Mouse (Mus musculus): ENCODE measurements around the gene Spata31d1a. TPM values are rescaled to one million over a fixed set of nuclear protein-coding genes. Genes with fewer than 3 reads are reported as not detected.

The Spata31d1a gene
- total RNA-seq, 1 experiment = 2.2 TPM

- H3K9ac ChIP-seq (ENCODE audit: insufficient read depth, low read depth, low read length, poor library complexity, severe bottlenecking) = no peak overlapping the region
- H3K4me3 ChIP-seq (ENCODE audit: insufficient read depth in 1 of 2, low read depth in 1 of 2, low read length in 2 of 2, poor library complexity in 1 of 2, severe bottlenecking in 1 of 2) = no peak overlapping the region
- no peak for DNase-seq (ENCODE audit: low read depth, low spot score)
- H3K36me3 ChIP-seq (ENCODE audit: control insufficient read depth, insufficient read depth, low read length, poor library complexity, severe bottlenecking) = peaks cover 25% of the 10 kb centered on the region
- in situ Hi-C loops (cut with MboI; ENCODE audit: low sequenced_read_pairs in 2 of 2, unreplicated experiment in 2 of 2) = no loop called here
- no peaks in the 10 kb centered on the region for H3K9me3 ChIP-seq (ENCODE audit: control insufficient read depth, insufficient read depth, low read depth, low read length)
- no peak for TF ChIP-seq CHD2 (IDR thresholded peaks at IDR 0.05; ENCODE audit: low read depth, low read length)
- TF ChIP-seq HCFC1 (IDR thresholded peaks at IDR 0.05; ENCODE audit: borderline replicate concordance, insufficient read depth, low read length) = no peak
- no peak for TF ChIP-seq MAFK (IDR thresholded peaks at IDR 0.05; ENCODE audit: insufficient read depth, low read depth, low read length)
- TF ChIP-seq ZC3H11A (IDR thresholded peaks at IDR 0.05; ENCODE audit: borderline replicate concordance, low read depth, low read length) = no peak
- TF ChIP-seq ZNF384 (IDR thresholded peaks at IDR 0.05; ENCODE audit: low read depth, low read length) = no peak
- H3K4me1 ChIP-seq (ENCODE audit: control insufficient read depth in 2 of 2, insufficient read depth in 2 of 2, low read length in 2 of 2, poor library complexity in 1 of 2) = peaks cover 12 to 28% of the 10 kb centered on the region in 2 experiments
- H3K27ac ChIP-seq (ENCODE audit: insufficient read depth, low read depth, low read length, poor library complexity, severe bottlenecking) = no peak overlapping the region
Observed at GRCm38 (mm10) chr13:59663939-59664712, 46.0 kb downstream of the Spata31d1a start.

GRCm38 (mm10) chr13:59661966-59662365 lies 48.2 kb downstream of the Spata31d1a start:
- H3K36me3 ChIP-seq (ENCODE audit: control insufficient read depth, insufficient read depth, low read length, poor library complexity, severe bottlenecking) = peaks cover 25% of the 10 kb centered on the region
- TF ChIP-seq CHD2 (IDR thresholded peaks at IDR 0.05; ENCODE audit: low read depth, low read length) (no peak), HCFC1 (IDR thresholded peaks at IDR 0.05; ENCODE audit: borderline replicate concordance, insufficient read depth, low read length) (0 out of 2 replicates have a peak, but pooled peaks have one; percentile 27)
- peaks cover 19 to 31% of the 10 kb centered on the region in 2 experiments for H3K4me1 ChIP-seq (ENCODE audit: control insufficient read depth in 2 of 2, insufficient read depth in 2 of 2, low read length in 2 of 2, poor library complexity in 1 of 2)
- H3K27ac ChIP-seq (ENCODE audit: insufficient read depth, low read depth, low read length, poor library complexity, severe bottlenecking) = peak overlapping the region; percentile 27; the same call in 1 of the 2 replicates
- no peaks in the 10 kb centered on the region for H3K9me3 ChIP-seq (ENCODE audit: control insufficient read depth, insufficient read depth, low read depth, low read length)
- in situ Hi-C loops (cut with MboI; ENCODE audit: low sequenced_read_pairs in 2 of 2, unreplicated experiment in 2 of 2) = no loop called here
- DNase-seq (ENCODE audit: low read depth, low spot score) = no peak
- H3K4me3 ChIP-seq (ENCODE audit: insufficient read depth in 1 of 2, low read depth in 1 of 2, low read length in 2 of 2, poor library complexity in 1 of 2, severe bottlenecking in 1 of 2) = peak overlapping the region in 1 of 2 experiments; percentile 3; a peak in 2 of 4 replicates
- peak overlapping the region; percentile 25; the same call in 1 of the 2 replicates for H3K9ac ChIP-seq (ENCODE audit: insufficient read depth, low read depth, low read length, poor library complexity, severe bottlenecking)

GRCm38 (mm10) chr13:59661387-59661786 lies 48.7 kb downstream of the Spata31d1a start:
- Histone ChIP-seq H3K36me3 (ENCODE audit: control insufficient read depth, insufficient read depth, low read length, poor library complexity, severe bottlenecking) (peaks cover 25% of the 10 kb centered on the region), H3K9me3 (ENCODE audit: control insufficient read depth, insufficient read depth, low read depth, low read length) (no peaks in the 10 kb centered on the region), H3K4me3 (ENCODE audit: insufficient read depth in 1 of 2, low read depth in 1 of 2, low read length in 2 of 2, poor library complexity in 1 of 2, severe bottlenecking in 1 of 2) (peak overlapping the region in 1 of 2 experiments; percentile 3; a peak in 2 of 4 replicates), H3K27ac (ENCODE audit: insufficient read depth, low read depth, low read length, poor library complexity, severe bottlenecking) (peak overlapping the region; percentile 27; the same call in 1 of the 2 replicates), H3K4me1 (ENCODE audit: control insufficient read depth in 2 of 2, insufficient read depth in 2 of 2, low read length in 2 of 2, poor library complexity in 1 of 2) (peaks cover 22 to 33% of the 10 kb centered on the region in 2 experiments), H3K9ac (ENCODE audit: insufficient read depth, low read depth, low read length, poor library complexity, severe bottlenecking) (peak overlapping the region; percentile 25; the same call in 1 of the 2 replicates)
- DNase-seq (ENCODE audit: low read depth, low spot score) = no peak
- in situ Hi-C loops (cut with MboI; ENCODE audit: low sequenced_read_pairs in 2 of 2, unreplicated experiment in 2 of 2) = no loop called here
- TF ChIP-seq MAFK (IDR thresholded peaks at IDR 0.05; ENCODE audit: insufficient read depth, low read depth, low read length) (no peak), HCFC1 (IDR thresholded peaks at IDR 0.05; ENCODE audit: borderline replicate concordance, insufficient read depth, low read length) (no peak), ZNF384 (IDR thresholded peaks at IDR 0.05; ENCODE audit: low read depth, low read length) (no peak), ZC3H11A (IDR thresholded peaks at IDR 0.05; ENCODE audit: borderline replicate concordance, low read depth, low read length) (no peak), CHD2 (IDR thresholded peaks at IDR 0.05; ENCODE audit: low read depth, low read length) (no peak)

DNA sequence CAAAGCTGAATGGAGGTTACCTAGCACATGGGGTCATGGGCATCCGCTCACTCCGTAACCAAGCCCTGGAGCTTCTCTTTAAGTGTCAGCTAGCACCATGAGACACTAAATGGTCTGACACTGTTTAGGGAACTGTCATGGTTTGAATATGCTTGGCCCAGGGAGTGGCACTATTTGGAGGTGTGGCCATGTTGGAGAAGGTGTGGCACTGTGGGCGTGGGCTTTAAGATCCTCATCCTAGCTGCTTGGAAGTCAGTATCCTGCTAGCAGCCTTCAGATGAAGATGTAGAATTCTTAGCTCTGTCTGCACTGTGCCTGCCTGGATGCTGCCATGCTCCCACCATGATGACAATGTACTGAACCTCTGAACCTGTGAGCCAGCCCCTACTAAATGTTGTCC lies 49.8 kb downstream of the Spata31d1a start:
- peaks cover 22% of the 10 kb centered on the region for H3K36me3 ChIP-seq (ENCODE audit: control insufficient read depth, insufficient read depth, low read length, poor library complexity, severe bottlenecking)
- no peak overlapping the region for H3K9ac ChIP-seq (ENCODE audit: insufficient read depth, low read depth, low read length, poor library complexity, severe bottlenecking)
- H3K27ac ChIP-seq (ENCODE audit: insufficient read depth, low read depth, low read length, poor library complexity, severe bottlenecking) = no peak overlapping the region
- H3K4me1 ChIP-seq (ENCODE audit: control insufficient read depth in 2 of 2, insufficient read depth in 2 of 2, low read length in 2 of 2, poor library complexity in 1 of 2) = peaks cover 26 to 43% of the 10 kb centered on the region in 2 experiments
- H3K9me3 ChIP-seq (ENCODE audit: control insufficient read depth, insufficient read depth, low read depth, low read length) = no peaks in the 10 kb centered on the region
- TF ChIP-seq ZNF384 (IDR thresholded peaks at IDR 0.05; ENCODE audit: low read depth, low read length) = no peak
- no peak for TF ChIP-seq ZC3H11A (IDR thresholded peaks at IDR 0.05; ENCODE audit: borderline replicate concordance, low read depth, low read length)
- no peak for TF ChIP-seq MAFK (IDR thresholded peaks at IDR 0.05; ENCODE audit: insufficient read depth, low read depth, low read length)
- TF ChIP-seq CHD2 (IDR thresholded peaks at IDR 0.05; ENCODE audit: low read depth, low read length) = no peak
- no peak for TF ChIP-seq HCFC1 (IDR thresholded peaks at IDR 0.05; ENCODE audit: borderline replicate concordance, insufficient read depth, low read length)
- in situ Hi-C loops (cut with MboI; ENCODE audit: low sequenced_read_pairs in 2 of 2, unreplicated experiment in 2 of 2) = no loop called here
- H3K4me3 ChIP-seq (ENCODE audit: insufficient read depth in 1 of 2, low read depth in 1 of 2, low read length in 2 of 2, poor library complexity in 1 of 2, severe bottlenecking in 1 of 2) = no peak overlapping the region
- no peak for DNase-seq (ENCODE audit: low read depth, low spot score)

Measured in ES-E14 (cell line).